Mouse (Mus musculus) hindbrain, postnatal 0 days (tissue): Measurements from ENCODE around the gene Olfr10. TPM values are rescaled to one million over a fixed set of nuclear protein-coding genes. Genes with fewer than 3 reads are reported as not detected.

Experiments used
- ATAC-seq: fragments of 200-750 bp; cut with Nextera tagmentation; 2 replicates; pipeline ENCODE4 v1.8.0; 2017; ENCODE audit warnings: mild to moderate bottlenecking, moderate TSS enrichment, moderate library complexity
- DNase-seq: peaks from one replicate; pipeline ENCODE4 v3.0.0-alpha.2; 2015; ENCODE audit warnings: low spot score
- H3K27ac ChIP-seq: fragments of 300-500 bp; sonication (generic); 2 replicates; pipeline ENCODE4 v1.5.1; 2014; ENCODE audit warnings: mild to moderate bottlenecking
- H3K27me3 ChIP-seq: fragments of 300-500 bp; sonication (generic); 2 replicates; pipeline ENCODE4 v1.6.1; 2014; ENCODE audit warnings: low read length, mixed read lengths; ENCODE audit not compliant: insufficient read depth
- H3K36me3 ChIP-seq: fragments of 300-500 bp; sonication (generic); 2 replicates; pipeline ENCODE4 v1.6.1; 2014; ENCODE audit warnings: low read length, mixed read lengths; ENCODE audit not compliant: insufficient read depth
- H3K4me1 ChIP-seq: fragments of 300-500 bp; sonication (generic); 2 replicates; pipeline ENCODE4 v1.6.1; 2014; ENCODE audit warnings: antibody characterized with exemption, low read length, mixed read lengths; ENCODE audit not compliant: insufficient read depth
- H3K4me2 ChIP-seq: fragments of 300-500 bp; sonication (generic); 2 replicates; pipeline ENCODE4 v1.6.1; 2014; ENCODE audit warnings: low read depth, mild to moderate bottlenecking, low read length, moderate library complexity, mixed read lengths
- H3K4me3 ChIP-seq: fragments of 300-500 bp; sonication (generic); 2 replicates; pipeline ENCODE4 v1.5.1; 2014; ENCODE audit warnings: low read length
- H3K9ac ChIP-seq: fragments of 300-500 bp; sonication (generic); replicated peaks from 2 replicates; pipeline ENCODE4 v1.6.1; 2014; ENCODE audit warnings: mild to moderate bottlenecking, low read length, moderate library complexity, mixed read lengths
- H3K9me3 ChIP-seq: fragments of 300-500 bp; sonication (generic); 2 replicates; pipeline ENCODE4 v1.6.1; 2016; ENCODE audit warnings: low read length, mixed read lengths
- CTCF ChIP-seq: IDR thresholded peaks from 2 replicates; pipeline ENCODE4 v1.5.1; 2016; ENCODE audit warnings: antibody characterized with exemption, control low read depth, low read depth
- WGBS: fragments of 180-500 bp; shearing (Covaris S2); extraction: QIAGEN DNeasy Blood & Tissue Kit; methylation state at CpG from one replicate; pipeline ENCODE4 v1.1.7; 2014; 5-methylcytosine and 5-hydroxymethylcytosine counted together
- polyA plus RNA-seq: library from polyadenylated mRNA; unstranded; fragments of >200 nt; fragmentation: Nextera tagmentation; extraction: Ambion mirVana; gene quantifications from 2 replicates; pipeline ENCODE4 v1.2.1, GENCODE M21; 2015
- total RNA-seq: library from RNA; depleted of rRNA; stranded (reverse); fragments of >200 nt; gene quantifications from 2 replicates; pipeline ENCODE4 v1.2.3, GENCODE M21; 2014; rRNA removed

The Olfr10 gene
- total RNA-seq (not detected in 2 replicates), polyA plus RNA-seq (not detected in 2 replicates)

GRCm38 (mm10) chr11:49304441-49304840 is at the start of gene Olfr10:
Gene Olfr10, plus strand, starts transcription at chr11:49304741.
- TF ChIP-seq CTCF = no peak
- H3K9ac ChIP-seq = no peak within 1 kb of the TSS
- no peak within 1 kb of the TSS for H3K4me2 ChIP-seq
- no peaks in the 10 kb centered on the region for H3K4me1 ChIP-seq
- no peaks in the 10 kb centered on the region for H3K9me3 ChIP-seq
- no peaks in the 10 kb centered on the region for H3K36me3 ChIP-seq
- H3K4me3 ChIP-seq = no peak within 1 kb of the TSS
- no peak for ATAC-seq
- no peaks in the 10 kb centered on the region for H3K27me3 ChIP-seq
- no peak for DNase-seq
- H3K27ac ChIP-seq = no peak within 1 kb of the TSS

DNA sequence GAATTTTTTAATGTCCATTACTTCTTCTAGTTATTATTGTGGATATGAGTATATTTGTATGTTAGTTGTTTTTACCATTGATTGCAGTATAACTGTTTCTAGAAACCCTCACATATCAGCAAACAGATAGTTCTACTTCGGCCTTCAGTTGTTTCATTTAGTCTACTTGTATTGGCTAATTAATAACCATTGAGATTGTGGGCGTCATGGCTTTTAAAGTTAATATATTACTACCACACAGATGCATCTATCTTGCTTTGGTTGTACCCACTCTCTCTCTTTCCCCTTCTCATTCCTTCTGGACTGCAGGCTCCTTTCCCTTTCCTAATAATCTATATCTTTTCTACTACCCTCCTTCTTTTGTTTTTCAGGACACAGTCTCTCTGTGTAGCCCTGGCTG is 45.2 kb upstream of the Olfr10 start:
- Histone ChIP-seq H3K36me3 (peaks cover 13% of the 10 kb centered on the region; the same call in 1 of the 2 replicates), H3K27me3 (no peaks in the 10 kb centered on the region), H3K4me2 (no peak overlapping the region), H3K9ac (no peak overlapping the region), H3K9me3 (no peaks in the 10 kb centered on the region), H3K27ac (no peak overlapping the region), H3K4me1 (no peaks in the 10 kb centered on the region), H3K4me3 (no peak overlapping the region)
- ATAC-seq (no peak), DNase-seq (no peak)
- TF ChIP-seq CTCF = no peak
- WGBS = 93% methylated on average over 2 of the region's 2 CpGs

DNA sequence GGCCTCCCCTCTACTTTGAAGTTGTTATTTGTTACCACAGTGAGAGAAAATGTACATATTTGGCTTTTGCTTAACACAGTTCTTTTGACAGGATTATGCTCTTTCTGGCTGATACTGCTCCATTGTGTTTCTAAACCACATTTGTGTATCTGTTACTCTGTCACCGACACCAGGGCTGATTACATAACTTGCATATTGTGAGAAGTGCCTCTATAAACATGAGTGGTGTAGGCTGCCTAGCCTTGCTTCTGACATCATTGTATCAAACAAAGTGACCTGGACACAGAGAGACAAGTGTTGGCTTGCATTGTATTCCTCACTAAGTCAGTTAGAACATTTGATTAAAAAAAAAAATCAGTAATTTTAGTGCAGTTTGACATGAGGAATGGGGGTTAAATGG is 44.7 kb upstream of the Olfr10 start:
- no peak for TF ChIP-seq CTCF
- Histone ChIP-seq H3K4me3 (no peak overlapping the region), H3K9me3 (no peaks in the 10 kb centered on the region), H3K36me3 (peaks cover 13% of the 10 kb centered on the region; the same call in 1 of the 2 replicates), H3K4me2 (no peak overlapping the region), H3K27ac (no peak overlapping the region), H3K27me3 (no peaks in the 10 kb centered on the region), H3K9ac (no peak overlapping the region), H3K4me1 (no peaks in the 10 kb centered on the region)
- WGBS = 72% methylated on average over 1 of the region's 1 CpGs
- DNase-seq (no peak), ATAC-seq (no peak)

GRCm38 (mm10) chr11:49260598-49261312 is 43.8 kb upstream of the Olfr10 start:
- Histone ChIP-seq H3K27me3 (no peaks in the 10 kb centered on the region), H3K4me2 (no peak overlapping the region), H3K4me1 (no peaks in the 10 kb centered on the region), H3K9me3 (no peaks in the 10 kb centered on the region), H3K36me3 (peaks cover 13% of the 10 kb centered on the region; the same call in 1 of the 2 replicates), H3K9ac (no peak overlapping the region), H3K27ac (no peak overlapping the region), H3K4me3 (no peak overlapping the region)
- DNase-seq (no peak), ATAC-seq (no peak)
- no peak for TF ChIP-seq CTCF
- 88% methylated on average over 21 of the region's 21 CpGs for WGBS

- Histone ChIP-seq H3K9me3 (no peaks in the 10 kb centered on the region), H3K36me3 (peaks cover 13% of the 10 kb centered on the region; the same call in 1 of the 2 replicates), H3K9ac (no peak overlapping the region), H3K27me3 (no peaks in the 10 kb centered on the region), H3K27ac (no peak overlapping the region), H3K4me1 (no peaks in the 10 kb centered on the region), H3K4me2 (no peak overlapping the region), H3K4me3 (no peak overlapping the region)
- 89% methylated on average over 14 of the region's 14 CpGs for WGBS
- TF ChIP-seq CTCF = no peak
- DNase-seq (no peak), ATAC-seq (no peak)
Measured at GRCm38 (mm10) chr11:49261313-49261855, 43.2 kb upstream of the Olfr10 start.

DNA sequence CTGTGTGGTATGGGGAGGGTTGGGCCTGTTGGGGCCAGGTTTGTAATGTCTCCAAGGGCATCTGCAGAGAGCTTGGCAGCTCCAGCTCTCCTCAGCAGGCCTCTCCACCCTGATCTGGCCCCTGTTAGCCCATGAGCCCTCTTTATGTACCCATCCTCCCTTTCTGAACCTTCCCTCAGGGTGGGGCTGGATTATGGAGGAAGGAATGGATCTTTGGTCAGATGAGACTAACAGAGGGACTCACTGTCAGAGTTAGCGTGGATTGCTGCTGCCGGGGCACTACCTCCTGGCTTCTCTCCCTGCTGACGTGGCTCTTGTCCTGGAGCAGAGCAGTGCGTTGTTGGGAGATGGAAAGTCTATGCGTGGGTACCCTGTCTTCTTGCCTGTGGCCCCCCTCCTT is 42.3 kb upstream of the Olfr10 start:
- Histone ChIP-seq H3K9me3 (no peaks in the 10 kb centered on the region), H3K4me1 (no peaks in the 10 kb centered on the region), H3K4me3 (no peak overlapping the region), H3K4me2 (no peak overlapping the region), H3K9ac (no peak overlapping the region), H3K27me3 (no peaks in the 10 kb centered on the region), H3K27ac (no peak overlapping the region), H3K36me3 (peaks cover 13% of the 10 kb centered on the region; the same call in 1 of the 2 replicates)
- DNase-seq = no peak
- no peak for ATAC-seq
- 77% methylated on average over 5 of the region's 5 CpGs for WGBS
- no peak for TF ChIP-seq CTCF

- Histone ChIP-seq H3K4me1 (no peaks in the 10 kb centered on the region), H3K9ac (no peak overlapping the region), H3K27me3 (no peaks in the 10 kb centered on the region), H3K4me2 (no peak overlapping the region), H3K36me3 (peaks cover 13% of the 10 kb centered on the region; the same call in 1 of the 2 replicates), H3K4me3 (no peak overlapping the region), H3K27ac (no peak overlapping the region), H3K9me3 (no peaks in the 10 kb centered on the region)
- DNase-seq = no peak
- no peak for ATAC-seq
- WGBS = 86% methylated on average over 6 of the region's 6 CpGs
- TF ChIP-seq CTCF = no peak
Measured at GRCm38 (mm10) chr11:49263149-49263548, 41.4 kb upstream of the Olfr10 start.
